Comparison of ENCODE assay signal across 10 mouse cellular contexts in genomic region chr2:4556188-4556587, GRCm38 (mm10).
DNase-seq lines count a peak whose midpoint lies in the region; ATAC-seq and TF ChIP-seq lines count a peak whose summit lies in the region.
"Had no signal": no experiment of that assay in that cellular context is flagged by ENCODE, and none has a peak within 500 bp of the region (broad histone marks: within the 10 kb centered on the region; RNA-seq: fewer than 3 reads in every experiment).

No protein-coding gene starts in this region.

- H3K9ac ChIP-seq in heart, postnatal 0 days (replicated peaks; ENCODE audit: low read depth, low read length), result no peak overlapping the region
- no peak overlapping the region; the same call in 1 of the 2 replicates for H3K9ac ChIP-seq in forebrain, embryonic 11.5 days (ENCODE audit: low read length)
- no peak overlapping the region for H3K9ac ChIP-seq in limb, embryonic 15.5 days

- no peak for ATAC-seq in heart, postnatal 0 days (ENCODE audit: insufficient read depth, low read depth)
- ATAC-seq in forebrain, embryonic 11.5 days (replicated peaks; ENCODE audit: low FRiP score), result peak; percentile 65
- no peak for ATAC-seq in limb, embryonic 15.5 days (ENCODE audit: insufficient number of reproducible peaks, low FRiP score, low TSS enrichment, low read depth)

- no peaks in the 10 kb centered on the region for H3K9me3 ChIP-seq in heart, postnatal 0 days (replicated peaks; ENCODE audit: control insufficient read depth, low read length)
- H3K9me3 ChIP-seq in forebrain, embryonic 11.5 days (ENCODE audit: control insufficient read depth, low read length), result no peaks in the 10 kb centered on the region; the same call in 1 of the 2 replicates
- no peaks in the 10 kb centered on the region for H3K9me3 ChIP-seq in limb, embryonic 15.5 days

- H3K4me3 ChIP-seq in heart, postnatal 0 days (ENCODE audit: low read depth, low read length), result no peak overlapping the region
- no peak overlapping the region for H3K4me3 ChIP-seq in bone marrow macrophage, adult 2 months (ENCODE audit: insufficient read depth, low read length)
- H3K4me3 ChIP-seq in forebrain, embryonic 11.5 days (ENCODE audit: low read depth, low read length), result no peak overlapping the region
- no peak overlapping the region for H3K4me3 ChIP-seq in limb, embryonic 15.5 days

- intact Hi-C loops in gastrocnemius, postnatal 36 days (cut with DNase I), result loop anchor here (5.0 kb wide), 1 partner anchor 46 kb away; no protein-coding TSS in a partner anchor

- 69% methylated on average over 10 of the region's 10 CpGs for WGBS in heart, postnatal 0 days
- WGBS in forebrain, embryonic 11.5 days, result 11% methylated on average over 10 of the region's 10 CpGs
- 21% methylated on average over 10 of the region's 10 CpGs for WGBS in limb, embryonic 15.5 days

- H3K27ac ChIP-seq in heart, postnatal 0 days (ENCODE audit: low read depth), result peak overlapping the region; percentile 99
- H3K27ac ChIP-seq in bone marrow macrophage, adult 2 months (ENCODE audit: insufficient read depth, low read depth, low read length), result peak overlapping the region; percentile 76
- H3K27ac ChIP-seq in forebrain, embryonic 11.5 days (ENCODE audit: low read depth, low read length), result peak overlapping the region; percentile 85
- peak overlapping the region; percentile 62 for H3K27ac ChIP-seq in limb, embryonic 15.5 days

- no peaks in the 10 kb centered on the region for H3K36me3 ChIP-seq in heart, postnatal 0 days (replicated peaks; ENCODE audit: control insufficient read depth, insufficient read depth, low read length)
- H3K36me3 ChIP-seq in forebrain, embryonic 11.5 days (ENCODE audit: control insufficient read depth, insufficient read depth, low read length), result 0 out of 2 replicates have a peak, but pooled peaks cover 2% of the 10 kb centered on the region
- 0 out of 2 replicates have a peak, but pooled peaks cover under 1% of the 10 kb centered on the region for H3K36me3 ChIP-seq in limb, embryonic 15.5 days

- DNase-seq in heart, postnatal 0 days (ENCODE audit: low spot score), result no peak
- DNase-seq in heart, adult 18-20 months, result no peak
- peak; percentile 89 for DNase-seq in forebrain, embryonic 11.5 days (ENCODE audit: low spot score)
- no peak for DNase-seq in cerebellum, postnatal 14 days
- DNase-seq in gastrocnemius, postnatal 36 days, result no peak
- no peak for DNase-seq in layer of hippocampus, postnatal 36 days
- DNase-seq: adrenal gland, adult 8-10 months; kidney, postnatal 36 days had no signal

- no peak for TF ChIP-seq CTCF in heart, postnatal 0 days (IDR thresholded peaks at IDR 0.05; ENCODE audit: low read depth)
- no peak for TF ChIP-seq CTCF in bone marrow macrophage, adult 2 months (IDR thresholded peaks at IDR 0.05; ENCODE audit: low read depth, low read length)

- H3K4me2 ChIP-seq in heart, postnatal 0 days (ENCODE audit: low read depth, low read length), result no peak overlapping the region
- H3K4me2 ChIP-seq in forebrain, embryonic 11.5 days (ENCODE audit: low read depth, low read length, severe bottlenecking), result peak overlapping the region; percentile 32; the same call in 1 of the 2 replicates
- H3K4me2 ChIP-seq in limb, embryonic 15.5 days, result no peak overlapping the region

- TF ChIP-seq POLR2A in bone marrow macrophage, adult 2 months (IDR thresholded peaks at IDR 0.05; ENCODE audit: borderline replicate concordance, low read depth, low read length), result no peak

- no peak for TF ChIP-seq EP300 in heart, postnatal 0 days (IDR thresholded peaks at IDR 0.05; ENCODE audit: low read depth)

- H3K4me1 ChIP-seq in heart, postnatal 0 days (ENCODE audit: control insufficient read depth, insufficient read depth), result peaks cover 31% of the 10 kb centered on the region
- peaks cover 52% of the 10 kb centered on the region for H3K4me1 ChIP-seq in bone marrow macrophage, adult 2 months (ENCODE audit: control insufficient read depth, insufficient read depth, low read length)
- peaks cover 26% of the 10 kb centered on the region for H3K4me1 ChIP-seq in forebrain, embryonic 11.5 days (replicated peaks; ENCODE audit: control insufficient read depth, insufficient read depth, low read length)
- peaks cover 51% of the 10 kb centered on the region for H3K4me1 ChIP-seq in limb, embryonic 15.5 days

- no peaks in the 10 kb centered on the region for H3K27me3 ChIP-seq in heart, postnatal 0 days (ENCODE audit: control insufficient read depth, insufficient read depth, low read length)
- no peaks in the 10 kb centered on the region for H3K27me3 ChIP-seq in forebrain, embryonic 11.5 days (ENCODE audit: control insufficient read depth, insufficient read depth, low read length)
- H3K27me3 ChIP-seq in limb, embryonic 15.5 days, result no peaks in the 10 kb centered on the region
